8 mouse cellular contexts compared by ENCODE assay signal in genomic region chr10:80153713-80154112, GRCm38 (mm10). TPM values are rescaled to one million over a fixed set of nuclear protein-coding genes. Genes with fewer than 3 reads are reported as not detected.
DNase-seq lines count a peak whose midpoint lies in the region; ATAC-seq and TF ChIP-seq lines count a peak whose summit lies in the region.

No protein-coding gene starts in this region.

- 85% methylated on average over 19 of the region's 19 CpGs for WGBS in heart, embryonic 13.5 days
- WGBS in heart, postnatal 0 days, result 87% methylated on average over 19 of the region's 19 CpGs
- WGBS in neural tube, embryonic 12.5 days, result 87% methylated on average over 19 of the region's 19 CpGs

- H3K9me3 ChIP-seq in heart, embryonic 13.5 days, result no peaks in the 10 kb centered on the region
- no peaks in the 10 kb centered on the region for H3K9me3 ChIP-seq in heart, postnatal 0 days (replicated peaks; ENCODE audit: control insufficient read depth, low read length)
- H3K9me3 ChIP-seq in neural tube, embryonic 12.5 days, result no peaks in the 10 kb centered on the region

- peak overlapping the region; percentile 95 for H3K4me3 ChIP-seq in heart, embryonic 13.5 days
- no peak overlapping the region for H3K4me3 ChIP-seq in heart, postnatal 0 days (ENCODE audit: low read depth, low read length)
- peak overlapping the region; percentile 99; the same call in 1 of the 2 replicates for H3K4me3 ChIP-seq in neural tube, embryonic 12.5 days

- H3K9ac ChIP-seq in heart, embryonic 13.5 days, result peak overlapping the region; percentile 100
- H3K9ac ChIP-seq in heart, postnatal 0 days (replicated peaks; ENCODE audit: low read depth, low read length), result no peak overlapping the region; the same call in 1 of the 2 replicates
- peak overlapping the region; percentile 100 for H3K9ac ChIP-seq in neural tube, embryonic 12.5 days

- no peak for ATAC-seq in heart, embryonic 13.5 days (ENCODE audit: extremely low read depth, insufficient number of reproducible peaks, low FRiP score, low TSS enrichment)
- no peak for ATAC-seq in heart, postnatal 0 days (ENCODE audit: insufficient read depth, low read depth)
- no peak for ATAC-seq in neural tube, embryonic 12.5 days (ENCODE audit: low FRiP score, low read depth)
- no peak for ATAC-seq in megakaryocyte progenitor cell, adult 5-6 weeks (replicated peaks; ENCODE audit: poor library complexity)

- peaks cover 80% of the 10 kb centered on the region for H3K36me3 ChIP-seq in heart, embryonic 13.5 days
- peaks cover 68% of the 10 kb centered on the region for H3K36me3 ChIP-seq in heart, postnatal 0 days (replicated peaks; ENCODE audit: control insufficient read depth, insufficient read depth, low read length)
- H3K36me3 ChIP-seq in neural tube, embryonic 12.5 days, result peaks cover 66% of the 10 kb centered on the region

- peak overlapping the region; percentile 93; the same call in 1 of the 2 replicates for H3K4me2 ChIP-seq in heart, embryonic 13.5 days
- no peak overlapping the region for H3K4me2 ChIP-seq in heart, postnatal 0 days (ENCODE audit: low read depth, low read length)
- H3K4me2 ChIP-seq in neural tube, embryonic 12.5 days (replicated peaks), result peak overlapping the region; percentile 91

- peak overlapping the region; percentile 99 for H3K27ac ChIP-seq in heart, embryonic 13.5 days (replicated peaks)
- H3K27ac ChIP-seq in heart, postnatal 0 days (ENCODE audit: low read depth), result peak overlapping the region; percentile 99
- peak overlapping the region; percentile 51; the same call in 1 of the 2 replicates for H3K27ac ChIP-seq in neural tube, embryonic 12.5 days

- TF ChIP-seq EP300 in heart, postnatal 0 days (IDR thresholded peaks at IDR 0.05; ENCODE audit: low read depth), result no peak

- H3K4me1 ChIP-seq in heart, embryonic 13.5 days, result peaks cover 73% of the 10 kb centered on the region
- H3K4me1 ChIP-seq in heart, postnatal 0 days (ENCODE audit: control insufficient read depth, insufficient read depth), result peaks cover 36% of the 10 kb centered on the region
- peaks cover 69% of the 10 kb centered on the region for H3K4me1 ChIP-seq in neural tube, embryonic 12.5 days

- no peak for TF ChIP-seq CTCF in heart, postnatal 0 days (IDR thresholded peaks at IDR 0.05; ENCODE audit: low read depth)

- no peaks in the 10 kb centered on the region for H3K27me3 ChIP-seq in heart, embryonic 13.5 days (replicated peaks)
- H3K27me3 ChIP-seq in heart, postnatal 0 days (ENCODE audit: control insufficient read depth, insufficient read depth, low read length), result no peaks in the 10 kb centered on the region
- no peaks in the 10 kb centered on the region for H3K27me3 ChIP-seq in neural tube, embryonic 12.5 days (replicated peaks)

- no peak for DNase-seq in heart, adult 9 months (ENCODE audit: low spot score in 2 of 2)
- no peak for DNase-seq in heart, postnatal 0 days (ENCODE audit: low spot score)
- peak; percentile 29 to 44 for DNase-seq in kidney, postnatal 4 days
- no peak for DNase-seq in left cerebral cortex, adult 9 months (ENCODE audit: low spot score in 2 of 2)
- DNase-seq in cerebellum, adult 9-10 months, result no peak

RNA-seq across cellular contexts. Expression of gene Midn, which starts 5.6 kb away (rescaled TPM):
- polyA plus RNA-seq in heart, embryonic 13.5 days (2015; fragmentation: Nextera tagmentation; extraction: Ambion mirVana), result 15.6 and 15.7 TPM in 2 replicates
- total RNA-seq in heart, postnatal 0 days (2014; rRNA removed; ENCODE audit: low replicate concordance), result 100 and 122 TPM in 2 replicates
- polyA plus RNA-seq in heart, postnatal 0 days (2015; fragmentation: Nextera tagmentation; extraction: Ambion mirVana), result 12.4 and 15.8 TPM in 2 replicates
- polyA plus RNA-seq in neural tube, embryonic 12.5 days (2016; fragmentation: Nextera tagmentation; extraction: Ambion mirVana), result 40.8 and 45.1 TPM in 2 replicates
- 21.4 and 22.2 TPM in 2 replicates for total RNA-seq in megakaryocyte progenitor cell, adult 5-6 weeks (2015)
- total RNA-seq in megakaryocyte progenitor cell, adult 5-6 weeks (2017), result 12.7 and 17.9 TPM in 2 replicates

RNA-seq across cellular contexts. Expression of gene Cirbp, which starts 12.1 kb away (rescaled TPM):
- 87.9 and 96.4 TPM in 2 replicates for polyA plus RNA-seq in heart, embryonic 13.5 days (2015; fragmentation: Nextera tagmentation; extraction: Ambion mirVana)
- total RNA-seq in heart, postnatal 0 days (2014; rRNA removed; ENCODE audit: low replicate concordance), result 121 and 163 TPM in 2 replicates
- polyA plus RNA-seq in heart, postnatal 0 days (2015; fragmentation: Nextera tagmentation; extraction: Ambion mirVana), result 208 and 330 TPM in 2 replicates
- polyA plus RNA-seq in neural tube, embryonic 12.5 days (2016; fragmentation: Nextera tagmentation; extraction: Ambion mirVana), result 262 and 273 TPM in 2 replicates
- 16.1 and 18.4 TPM in 2 replicates for total RNA-seq in megakaryocyte progenitor cell, adult 5-6 weeks (2015)
- total RNA-seq in megakaryocyte progenitor cell, adult 5-6 weeks (2017), result 35.4 and 60.4 TPM in 2 replicates

RNA-seq across cellular contexts. Expression of gene Cbarp, which starts 13.1 kb away (rescaled TPM):
- 1.6 and 2.5 TPM in 2 replicates for polyA plus RNA-seq in heart, embryonic 13.5 days (2015; fragmentation: Nextera tagmentation; extraction: Ambion mirVana)
- 2.8 and 5.9 TPM in 2 replicates for total RNA-seq in heart, postnatal 0 days (2014; rRNA removed; ENCODE audit: low replicate concordance)
- polyA plus RNA-seq in heart, postnatal 0 days (2015; fragmentation: Nextera tagmentation; extraction: Ambion mirVana), result 1.0 and 1.1 TPM in 2 replicates
- polyA plus RNA-seq in neural tube, embryonic 12.5 days (2016; fragmentation: Nextera tagmentation; extraction: Ambion mirVana), result 26.5 and 27.3 TPM in 2 replicates
- total RNA-seq in megakaryocyte progenitor cell, adult 5-6 weeks (2015), result 3.8 and 4.8 TPM in 2 replicates
- total RNA-seq in megakaryocyte progenitor cell, adult 5-6 weeks (2017), result 2.0 and 2.2 TPM in 2 replicates

RNA-seq across cellular contexts. Expression of gene Atp5d, which starts 15.3 kb away (rescaled TPM):
- polyA plus RNA-seq in heart, embryonic 13.5 days (2015; fragmentation: Nextera tagmentation; extraction: Ambion mirVana), result 808 and 893 TPM in 2 replicates
- 970 and 972 TPM in 2 replicates for total RNA-seq in heart, postnatal 0 days (2014; rRNA removed; ENCODE audit: low replicate concordance)
- polyA plus RNA-seq in heart, postnatal 0 days (2015; fragmentation: Nextera tagmentation; extraction: Ambion mirVana), result 1,858 and 1,876 TPM in 2 replicates
- 396 and 422 TPM in 2 replicates for polyA plus RNA-seq in neural tube, embryonic 12.5 days (2016; fragmentation: Nextera tagmentation; extraction: Ambion mirVana)
- 187 and 199 TPM in 2 replicates for total RNA-seq in megakaryocyte progenitor cell, adult 5-6 weeks (2015)
- total RNA-seq in megakaryocyte progenitor cell, adult 5-6 weeks (2017), result 37.6 and 39.3 TPM in 2 replicates

RNA-seq across cellular contexts. Expression of gene 1600002K03Rik, which starts 19.0 kb away (rescaled TPM):
- polyA plus RNA-seq in heart, embryonic 13.5 days (2015; fragmentation: Nextera tagmentation; extraction: Ambion mirVana), result 10.4 and 13.1 TPM in 2 replicates
- 0.66 and 8.9 TPM in 2 replicates for total RNA-seq in heart, postnatal 0 days (2014; rRNA removed; ENCODE audit: low replicate concordance)
- 4.6 and 5.7 TPM in 2 replicates for polyA plus RNA-seq in heart, postnatal 0 days (2015; fragmentation: Nextera tagmentation; extraction: Ambion mirVana)
- 14.9 and 15.7 TPM in 2 replicates for polyA plus RNA-seq in neural tube, embryonic 12.5 days (2016; fragmentation: Nextera tagmentation; extraction: Ambion mirVana)
- total RNA-seq in megakaryocyte progenitor cell, adult 5-6 weeks (2015), result 17.2 and 18.2 TPM in 2 replicates
- 13.4 and 13.5 TPM in 2 replicates for total RNA-seq in megakaryocyte progenitor cell, adult 5-6 weeks (2017)

Comparison
In these comparisons a context has a peak if more than half of its experiments do, and no peak if none do; other contexts are left out.
1. DNase-seq: peak in kidney, postnatal 4 days (2 of 2); none in heart, adult 9 months (0 of 2), heart, postnatal 0 days (single experiment), left cerebral cortex, adult 9 months (0 of 2) and cerebellum, adult 9-10 months (single experiment).
2. Peak in every context shown above with its lines, with median percentiles within 50 percentile points of each other: H3K27ac ChIP-seq.